In genomic region chr16:42910016-42910415, GRCm38 (mm10) we compare ENCODE assay signal across 8 mouse cellular contexts. TPM values are rescaled to one million over a fixed set of nuclear protein-coding genes. Genes with fewer than 3 reads are reported as not detected.
DNase-seq lines count a peak whose midpoint lies in the region; ATAC-seq lines count a peak whose summit lies in the region.

No protein-coding gene starts in this region.

- DNase-seq in kidney, adult 9 months = peak; percentile 48
- no peak for DNase-seq in kidney, postnatal 25 days
- peak; percentile 22 for DNase-seq in adrenal gland, postnatal 14 days
- no peak for DNase-seq in right cerebral cortex, postnatal 25 days
- DNase-seq in urinary bladder, postnatal 10 days (ENCODE audit: low spot score) = no peak

- no peak for ATAC-seq in forebrain, embryonic 15.5 days (replicated peaks)
- ATAC-seq in megakaryocyte, adult 5-6 weeks (ENCODE audit: poor library complexity, severe bottlenecking) = peak; percentile 67
- ATAC-seq in erythroid progenitor cell, adult 5-6 weeks (replicated peaks; ENCODE audit: low FRiP score, poor library complexity, severe bottlenecking) = no peak

- H3K36me3 ChIP-seq in forebrain, embryonic 15.5 days = no peaks in the 10 kb centered on the region

- H3K4me1 ChIP-seq in forebrain, embryonic 15.5 days = peaks cover 30% of the 10 kb centered on the region

- H3K4me3 ChIP-seq in forebrain, embryonic 15.5 days = peak overlapping the region; percentile 19; the same call in 1 of the 2 replicates

- no peaks in the 10 kb centered on the region for H3K27me3 ChIP-seq in forebrain, embryonic 15.5 days

- H3K4me2 ChIP-seq in forebrain, embryonic 15.5 days (replicated peaks) = peak overlapping the region; percentile 32

- H3K9me3 ChIP-seq in forebrain, embryonic 15.5 days = no peaks in the 10 kb centered on the region

- peak overlapping the region; percentile 54 for H3K27ac ChIP-seq in forebrain, embryonic 15.5 days (replicated peaks)

- WGBS in forebrain, embryonic 15.5 days = 21% methylated on average over 4 of the region's 4 CpGs

- H3K9ac ChIP-seq in forebrain, embryonic 15.5 days (replicated peaks) = no peak overlapping the region

RNA-seq across cellular contexts. Expression of gene Zbtb20, which starts 34.3 kb away (rescaled TPM):
- 143 and 147 TPM in 2 replicates for total RNA-seq in adrenal gland, postnatal 14 days (2021)
- 143 and 149 TPM in 2 replicates for polyA plus RNA-seq in forebrain, embryonic 15.5 days (2015; fragmentation: Nextera tagmentation; extraction: Ambion mirVana)
- 7.6 and 13.1 TPM in 2 replicates for total RNA-seq in megakaryocyte, adult 5-6 weeks (2015)
- total RNA-seq in megakaryocyte, adult 5-6 weeks (2017) = 5.1 and 7.2 TPM in 2 replicates
- 10.5 and 16.9 TPM in 2 replicates for total RNA-seq in erythroid progenitor cell, adult 5-6 weeks (2015; ENCODE audit: low replicate concordance)
- 18.1 and 25.9 TPM in 2 replicates for total RNA-seq in erythroid progenitor cell, adult 5-6 weeks (2017; ENCODE audit: low replicate concordance)

Comparison
In these comparisons a context has a peak if more than half of its experiments do, and no peak if none do; other contexts are left out.
1. DNase-seq: peak in kidney, adult 9 months (single experiment) and adrenal gland, postnatal 14 days (single experiment); none in kidney, postnatal 25 days (0 of 2), right cerebral cortex, postnatal 25 days (single experiment) and urinary bladder, postnatal 10 days (single experiment).